Mouse (Mus musculus): Measurements from ENCODE around the gene Ubn1.

Gene Ubn1

GRCm38 (mm10) chr16:5049774-5050234 is at the start of gene Ubn1, which contains the start of gene Glyr1:
Gene Ubn1 (plus strand): TSS chr16:5050057.
Gene Glyr1 (minus strand): TSS chr16:5049863.
- peak; percentile 95 to 99 for DNase-seq (ENCODE audit: low spot score in 2 of 2)

GRCm38 (mm10) chr16:5000611-5001010 is 49.2 kb upstream of the Ubn1 start:
- no peak for DNase-seq (ENCODE audit: low spot score in 2 of 2)

DNA sequence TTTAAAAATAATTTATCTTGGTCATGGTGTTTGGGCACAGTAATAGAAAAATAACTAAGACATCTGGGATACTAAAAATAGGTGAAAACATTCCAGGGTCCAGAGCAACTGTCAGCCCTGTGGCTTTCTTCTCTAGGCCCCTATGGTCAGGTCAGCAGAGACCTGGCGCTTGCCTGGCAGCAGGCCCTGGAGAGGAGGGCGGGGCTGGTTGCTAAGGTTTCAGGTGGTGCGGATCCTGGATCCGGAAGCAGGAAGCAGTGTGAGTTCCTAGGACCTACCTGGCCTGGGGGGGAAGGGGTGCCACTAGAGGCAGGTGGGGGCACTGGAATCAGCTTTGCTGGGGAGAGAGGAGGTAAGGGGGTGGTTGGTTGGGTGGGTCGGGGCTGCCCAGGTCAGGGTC is 42.8 kb upstream of the Ubn1 start, which contains the start of gene Smim22:
Gene Smim22, plus strand, starts transcription at position 222 of the 400 bp plus-strand sequence.
- peak; percentile 39 to 65 for DNase-seq (ENCODE audit: low spot score in 2 of 2)

- DNase-seq (ENCODE audit: low spot score in 2 of 2) = no peak
Measured at GRCm38 (mm10) chr16:5007492-5007891, 42.4 kb upstream of the Ubn1 start.

GRCm38 (mm10) chr16:5008076-5008475 is 41.8 kb upstream of the Ubn1 start:
- no peak for DNase-seq (ENCODE audit: low spot score in 2 of 2)

DNA sequence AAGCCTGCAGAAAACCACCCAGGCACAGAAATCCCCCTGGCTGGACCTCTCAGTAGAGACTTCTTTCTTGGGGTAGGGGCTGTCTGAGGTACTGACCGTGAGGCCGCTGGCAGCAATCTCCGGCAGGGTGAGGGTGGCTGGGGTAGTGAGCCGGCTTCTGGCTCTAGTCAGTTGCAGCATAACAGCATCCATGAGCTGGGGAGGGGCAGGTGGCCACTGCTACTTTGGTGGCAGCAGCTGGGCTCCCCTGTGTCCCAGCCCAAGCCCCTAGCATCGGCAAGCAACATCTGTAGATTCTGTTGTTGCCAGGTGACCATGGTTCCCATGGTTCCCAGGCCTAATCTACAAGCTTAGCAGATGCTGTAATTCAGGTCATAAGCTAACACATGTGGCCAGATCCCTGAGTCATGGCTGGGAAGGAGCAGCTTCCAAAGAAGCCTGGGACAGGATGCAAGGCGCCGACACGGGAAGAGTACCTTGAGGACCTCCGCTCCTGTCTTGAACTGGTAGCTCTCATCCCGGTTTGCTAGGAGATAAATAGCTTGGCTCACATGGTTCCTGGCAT is 39.4 kb upstream of the Ubn1 start:
- DNase-seq (ENCODE audit: low spot score in 2 of 2) = no peak

- no peak for DNase-seq (ENCODE audit: low spot score in 2 of 2)
Measured at GRCm38 (mm10) chr16:5011285-5011684, 38.6 kb upstream of the Ubn1 start.

DNA sequence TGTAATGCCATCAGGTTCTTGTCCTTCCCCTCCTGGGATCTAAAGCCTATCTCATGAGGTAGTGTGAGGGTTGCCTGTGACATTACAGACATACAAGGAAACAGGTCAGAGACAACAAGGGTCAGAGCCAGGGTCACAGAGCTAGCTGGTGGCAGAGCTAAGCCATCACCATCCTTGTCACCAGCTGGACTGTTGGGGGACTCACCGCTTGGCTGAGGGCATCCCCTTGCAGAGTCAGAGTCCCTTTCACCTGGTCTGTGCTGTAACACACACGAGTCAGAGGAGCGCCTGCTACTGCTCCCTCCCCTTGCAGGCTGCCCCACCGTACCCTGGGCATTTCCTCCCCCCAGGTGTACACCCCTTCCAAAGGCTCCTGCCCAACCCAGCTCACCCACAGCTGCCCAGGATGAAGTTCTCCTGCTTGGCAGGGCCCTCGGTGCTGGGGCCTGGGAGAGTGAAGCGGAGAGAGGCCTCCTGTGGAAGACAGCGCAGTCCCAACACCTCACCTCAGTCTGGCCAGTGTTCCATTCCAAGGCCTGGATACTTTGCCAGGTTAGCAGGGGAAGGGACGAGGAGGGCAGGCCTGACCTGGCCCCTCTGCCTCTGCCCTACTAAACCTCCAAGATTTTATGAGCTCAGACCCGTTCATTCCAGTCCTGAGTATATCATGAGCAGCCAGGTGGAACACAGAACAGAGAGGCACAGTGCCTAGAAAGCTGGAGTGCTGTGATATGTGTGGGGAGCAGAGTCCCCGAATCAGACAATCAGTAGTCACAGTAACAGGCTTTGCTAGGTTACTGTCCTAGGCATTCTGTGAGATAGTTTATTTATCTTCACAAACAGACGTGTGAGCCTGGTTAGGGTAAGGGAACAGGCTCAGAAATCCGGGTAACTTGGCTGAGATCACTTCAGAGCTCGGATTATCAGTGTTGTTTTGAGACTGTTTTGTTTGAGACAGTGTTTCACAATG is 37.5 kb upstream of the Ubn1 start:
- DNase-seq (ENCODE audit: low spot score in 2 of 2) = no peak

GRCm38 (mm10) chr16:5013054-5013838 is 36.6 kb upstream of the Ubn1 start, which contains the start of gene Rogdi:
Gene Rogdi (minus strand): TSS chr16:5013553.
- DNase-seq (ENCODE audit: low spot score in 2 of 2) = peak; percentile 93 to 98

GRCm38 (mm10) chr16:5014578-5014977 is 35.3 kb upstream of the Ubn1 start:
- no peak for DNase-seq (ENCODE audit: low spot score in 2 of 2)

- DNase-seq (ENCODE audit: low spot score in 2 of 2) = no peak
Measured at GRCm38 (mm10) chr16:5024021-5024420, 25.8 kb upstream of the Ubn1 start.

DNA sequence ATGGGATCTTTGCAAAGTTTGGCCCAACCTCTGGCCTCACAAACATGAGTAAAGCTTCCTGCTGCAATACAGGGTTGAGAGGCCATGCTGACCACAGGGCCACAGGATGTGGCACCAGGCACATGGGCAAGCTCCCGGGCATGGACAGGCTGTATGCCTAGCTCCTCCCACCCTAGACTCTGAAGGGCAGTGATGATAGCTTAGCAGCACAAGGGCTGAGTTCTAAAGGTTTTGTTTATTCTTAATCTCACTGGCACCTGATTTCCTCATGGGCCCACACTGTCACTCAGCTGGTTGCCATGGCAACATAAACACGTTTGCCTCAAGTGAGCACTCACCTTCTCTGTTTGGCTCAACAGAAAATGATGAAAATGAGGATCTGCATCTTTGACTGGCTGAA is 20.0 kb upstream of the Ubn1 start:
- DNase-seq (ENCODE audit: low spot score in 2 of 2) = no peak

- no peak for DNase-seq (ENCODE audit: low spot score in 2 of 2)
Measured at GRCm38 (mm10) chr16:5035591-5035990, 14.3 kb upstream of the Ubn1 start.

GRCm38 (mm10) chr16:5036649-5037234 is 13.1 kb upstream of the Ubn1 start:
- no peak for DNase-seq (ENCODE audit: low spot score in 2 of 2)

DNA sequence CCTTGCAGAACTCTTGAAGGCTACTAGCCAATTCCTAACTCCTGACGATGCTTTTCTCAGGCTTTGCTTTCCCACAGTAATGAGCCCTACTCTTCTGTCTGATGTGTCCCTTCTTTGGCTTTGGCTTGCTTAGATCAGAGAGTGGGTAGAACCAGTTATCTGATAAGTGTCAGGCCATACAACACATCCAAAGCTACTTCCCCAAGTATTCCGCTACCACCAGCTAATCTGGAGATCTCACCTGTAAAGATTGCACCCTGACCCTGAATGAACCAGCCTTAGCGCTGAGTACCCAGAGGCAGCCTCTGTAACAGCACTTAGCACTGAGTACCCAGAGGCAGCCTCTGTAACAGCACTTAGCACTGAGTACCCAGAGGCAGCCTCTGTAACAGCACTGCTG is 4.5 kb upstream of the Ubn1 start:
- DNase-seq (ENCODE audit: low spot score in 2 of 2) = no peak

GRCm38 (mm10) chr16:5049182-5049773 is 579 bp upstream of the Ubn1 start:
- no peak for DNase-seq (ENCODE audit: low spot score in 2 of 2)

DNA sequence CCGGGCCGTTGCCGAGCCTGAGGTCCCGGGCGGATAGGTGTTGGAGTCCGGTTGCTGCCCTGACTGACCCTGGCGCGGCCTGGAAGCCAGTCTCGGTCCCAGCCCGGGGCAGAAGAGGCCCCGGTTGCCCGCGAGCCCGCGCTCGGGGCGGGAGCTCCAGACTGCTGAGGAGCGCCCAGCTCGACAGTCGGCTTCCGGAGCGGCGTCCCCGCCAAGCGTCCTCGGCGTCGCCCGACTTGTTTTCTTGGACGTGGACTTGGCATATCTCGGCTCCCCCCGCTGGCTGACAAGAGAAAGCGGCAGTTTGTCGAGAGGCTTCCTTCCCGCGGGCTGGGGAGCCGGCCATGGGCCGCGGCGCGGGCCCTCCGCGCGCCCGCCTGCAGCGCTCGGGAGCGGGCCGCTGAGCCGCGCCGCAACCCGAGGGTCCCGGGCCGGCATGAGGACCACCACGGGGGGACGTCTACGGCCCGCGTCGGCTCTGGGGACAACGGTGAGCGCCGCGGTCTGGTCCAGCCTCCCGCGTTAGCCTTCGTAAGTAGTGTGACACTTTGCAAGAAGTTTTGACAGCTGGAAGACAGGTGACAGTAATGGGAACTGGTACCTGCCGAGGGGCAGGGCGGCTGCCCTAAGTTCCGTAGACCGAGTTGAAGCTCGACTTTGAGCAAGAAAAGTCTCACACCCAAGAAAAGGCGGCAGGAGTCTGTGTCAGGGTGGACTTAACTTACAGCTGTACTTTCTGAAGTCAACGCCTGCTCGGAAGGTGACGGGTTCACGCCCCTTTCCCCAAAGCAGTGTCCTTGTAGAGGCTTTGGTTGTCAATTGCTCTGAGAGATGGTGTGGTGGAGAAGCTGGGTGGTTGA is 624 bp downstream of the Ubn1 start:
- DNase-seq (ENCODE audit: low spot score in 2 of 2) = peak; percentile 69 to 79

- DNase-seq (ENCODE audit: low spot score in 2 of 2) = no peak
Measured at GRCm38 (mm10) chr16:5058114-5058513, 8.3 kb downstream of the Ubn1 start.

DNA sequence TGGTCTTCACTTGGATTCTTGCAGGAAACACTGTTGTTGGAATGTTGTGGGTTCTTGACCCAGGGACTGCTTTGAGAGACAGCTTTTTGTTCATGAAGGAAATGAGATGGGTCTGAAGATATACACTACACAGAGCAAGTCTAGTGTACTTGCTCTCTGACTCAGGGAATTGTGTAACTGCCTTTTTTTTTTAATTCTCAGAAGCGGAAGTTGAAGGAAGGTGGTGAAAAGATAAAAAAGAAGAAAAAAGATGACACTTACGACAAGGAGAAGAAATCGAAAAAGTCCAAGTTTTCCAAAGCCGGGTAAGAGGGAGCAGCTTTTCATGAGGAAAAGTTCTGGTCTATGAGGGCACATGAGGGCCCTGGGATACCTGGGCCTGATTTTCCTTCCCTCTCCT is 13.6 kb downstream of the Ubn1 start:
- DNase-seq (ENCODE audit: low spot score in 2 of 2) = no peak

- no peak for DNase-seq (ENCODE audit: low spot score in 2 of 2)
Measured at GRCm38 (mm10) chr16:5070321-5070720, 20.5 kb downstream of the Ubn1 start.
